Mouse (Mus musculus) olfactory bulb, adult 2 months (tissue): Measurements from ENCODE around the gene Lamtor1.

Source experiments
- CTCF ChIP-seq: fragments of 200-500 bp; IDR thresholded peaks from 2 replicates; pipeline ENCODE4 v1.5.1; 2012; ENCODE audit warnings: low read depth, mild to moderate bottlenecking, low read length, moderate library complexity; ENCODE audit not compliant: insufficient read depth
- POLR2A ChIP-seq: fragments of 200-500 bp; IDR thresholded peaks from 2 replicates; pipeline ENCODE4 v1.6.1; 2012; ENCODE audit warnings: mild to moderate bottlenecking, low read depth, low read length, moderate library complexity; ENCODE audit not compliant: insufficient read depth

DNA sequence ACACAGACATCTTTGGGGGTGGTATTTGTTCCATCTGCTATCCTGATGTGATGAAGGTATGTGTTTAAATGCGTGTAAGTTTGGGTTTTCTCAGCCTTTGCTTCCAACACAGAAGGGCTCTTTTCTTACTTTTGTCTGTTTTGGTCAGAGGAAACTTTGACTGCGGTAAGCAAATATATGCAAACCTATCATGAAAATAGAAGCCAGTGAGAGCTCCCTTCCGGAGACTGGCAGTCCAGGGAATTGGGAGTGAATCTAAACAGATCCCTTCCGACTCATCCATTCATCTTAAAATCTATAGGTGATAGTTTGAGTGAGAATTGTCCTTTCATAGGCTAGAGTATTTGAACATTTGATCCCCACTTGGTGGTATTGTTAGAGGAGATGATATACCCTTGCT, 17.2 kb upstream of the Lamtor1 start:
- no peak for TF ChIP-seq CTCF
- TF ChIP-seq POLR2A, result no peak
